Mouse (Mus musculus): ENCODE results near the gene Tab1. TPM values are rescaled to one million over a fixed set of nuclear protein-coding genes. Genes with fewer than 3 reads are reported as not detected.

Gene Tab1
- polyA plus RNA-seq (2016; fragmentation: Nextera tagmentation; extraction: Ambion mirVana): 30.5 TPM in 2 replicates

- H3K4me3 ChIP-seq: peak within 1 kb of the TSS; percentile 60
- H3K4me1 ChIP-seq (replicated peaks): peaks cover 39% of the 10 kb centered on the region
- peak within 1 kb of the TSS; percentile 97 for H3K27ac ChIP-seq (ENCODE audit: poor library complexity, severe bottlenecking)
- peak within 1 kb of the TSS; percentile 88 for H3K9ac ChIP-seq
- H3K27me3 ChIP-seq (replicated peaks): no peaks in the 10 kb centered on the region
- under 1% methylated on average over 58 of the region's 59 CpGs for WGBS
- H3K36me3 ChIP-seq: peaks cover 15% of the 10 kb centered on the region
- ATAC-seq (ENCODE audit: insufficient number of reproducible peaks, low FRiP score): peak; percentile 93
- H3K4me2 ChIP-seq: peak within 1 kb of the TSS; percentile 90
- H3K9me3 ChIP-seq (replicated peaks): 0 out of 2 replicates have a peak, but pooled peaks cover 3% of the 10 kb centered on the region
These were observed at the start of gene Tab1 for GRCm38 (mm10) chr15:80132993-80133586. Tab1 (plus strand) TSS chr15:80133127.

- no peaks in the 10 kb centered on the region for H3K9me3 ChIP-seq (replicated peaks)
- peak; percentile 95 for ATAC-seq (ENCODE audit: insufficient number of reproducible peaks, low FRiP score)
- peaks cover 30% of the 10 kb centered on the region for H3K4me1 ChIP-seq (replicated peaks)
- peak overlapping the region; percentile 98 for H3K9ac ChIP-seq
- peak overlapping the region; percentile 89 for H3K4me3 ChIP-seq
- H3K36me3 ChIP-seq: peaks cover 39% of the 10 kb centered on the region
- WGBS: under 1% methylated on average over 30 of the region's 30 CpGs
- H3K27ac ChIP-seq (ENCODE audit: poor library complexity, severe bottlenecking): peak overlapping the region; percentile 91
- no peaks in the 10 kb centered on the region for H3K27me3 ChIP-seq (replicated peaks)
- H3K4me2 ChIP-seq: peak overlapping the region; percentile 71
These were observed 49.6 kb upstream of the Tab1 start for GRCm38 (mm10) chr15:80083276-80083731.

DNA sequence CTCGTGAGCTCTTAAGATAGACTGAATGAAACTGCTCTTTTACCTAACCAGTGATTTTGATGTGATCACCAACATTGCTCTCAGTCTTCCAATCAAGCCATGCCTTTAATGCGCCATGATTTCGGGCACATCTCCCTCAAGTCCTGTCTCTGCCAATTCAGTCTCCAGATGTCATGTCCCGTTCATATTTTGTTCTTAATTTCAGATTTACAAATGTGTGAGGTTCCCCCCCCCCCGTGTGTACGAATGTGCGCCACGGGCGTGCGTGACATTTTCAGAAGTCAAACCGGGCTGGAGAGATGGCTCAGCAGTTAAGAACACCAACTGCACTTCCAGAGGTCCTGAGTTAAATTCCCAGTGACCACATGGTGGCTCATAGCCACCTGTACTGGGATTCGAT lies 49.2 kb upstream of the Tab1 start:
- Histone ChIP-seq H3K36me3 (peaks cover 35% of the 10 kb centered on the region), H3K9ac (peak overlapping the region; percentile 64), H3K27ac (ENCODE audit: poor library complexity, severe bottlenecking) (peak overlapping the region; percentile 91), H3K4me3 (peak overlapping the region; percentile 89), H3K9me3 (replicated peaks) (no peaks in the 10 kb centered on the region), H3K4me1 (replicated peaks) (peaks cover 27% of the 10 kb centered on the region), H3K27me3 (replicated peaks) (no peaks in the 10 kb centered on the region), H3K4me2 (peak overlapping the region; percentile 71)
- 2% methylated on average over 12 of the region's 12 CpGs for WGBS
- peak; percentile 15; the same call in 1 of the 2 replicates for ATAC-seq (ENCODE audit: insufficient number of reproducible peaks, low FRiP score)

DNA sequence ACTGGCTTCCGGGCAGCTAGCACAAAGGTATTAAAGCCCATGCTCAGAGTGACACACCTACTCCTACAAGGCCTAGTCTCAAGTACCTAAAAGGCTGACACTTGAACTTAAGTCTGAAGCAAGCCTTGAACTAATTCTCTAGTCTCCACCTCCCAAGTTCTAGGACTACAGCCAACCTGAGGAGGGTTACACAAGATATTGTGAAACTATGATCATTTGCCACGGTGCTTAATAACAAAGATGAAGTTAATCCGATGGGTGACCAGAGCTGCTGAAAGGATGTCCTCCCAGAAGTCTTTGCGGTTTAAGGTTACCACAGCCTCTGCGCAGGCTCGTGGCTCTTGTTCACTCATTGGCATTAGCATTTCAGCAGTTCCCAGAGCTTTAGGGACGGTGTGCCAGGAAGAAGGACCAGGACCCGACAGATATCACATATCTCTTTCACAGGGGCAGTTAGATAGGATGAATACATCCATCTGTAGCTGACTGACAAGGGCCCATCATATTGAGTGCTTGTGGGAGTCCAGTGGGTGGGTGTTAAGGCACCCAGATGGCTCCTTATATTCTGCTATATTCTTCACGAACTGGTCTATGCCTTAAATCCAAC lies 45.4 kb upstream of the Tab1 start:
- Histone ChIP-seq H3K4me1 (replicated peaks) (peaks cover 10% of the 10 kb centered on the region; the same call in 1 of the 2 replicates), H3K27me3 (replicated peaks) (peaks cover 21% of the 10 kb centered on the region), H3K36me3 (no peaks in the 10 kb centered on the region), H3K4me2 (no peak overlapping the region), H3K27ac (ENCODE audit: poor library complexity, severe bottlenecking) (no peak overlapping the region), H3K9me3 (replicated peaks) (no peaks in the 10 kb centered on the region), H3K9ac (no peak overlapping the region), H3K4me3 (no peak overlapping the region)
- WGBS: 74% methylated on average over 9 of the region's 9 CpGs
- no peak for ATAC-seq (ENCODE audit: insufficient number of reproducible peaks, low FRiP score)

- WGBS: 27% methylated on average over 4 of the region's 4 CpGs
- ATAC-seq (ENCODE audit: insufficient number of reproducible peaks, low FRiP score): no peak
- Histone ChIP-seq H3K9me3 (replicated peaks) (no peaks in the 10 kb centered on the region), H3K36me3 (no peaks in the 10 kb centered on the region), H3K4me3 (no peak overlapping the region), H3K4me2 (no peak overlapping the region), H3K27me3 (replicated peaks) (peaks cover 31% of the 10 kb centered on the region), H3K27ac (ENCODE audit: poor library complexity, severe bottlenecking) (no peak overlapping the region), H3K4me1 (replicated peaks) (peaks cover 10% of the 10 kb centered on the region; the same call in 1 of the 2 replicates), H3K9ac (no peak overlapping the region)
These were observed 44.3 kb upstream of the Tab1 start for GRCm38 (mm10) chr15:80088637-80089036.

GRCm38 (mm10) chr15:80090155-80090554 lies 42.8 kb upstream of the Tab1 start:
- no peak overlapping the region for H3K27ac ChIP-seq (ENCODE audit: poor library complexity, severe bottlenecking)
- peaks cover 38% of the 10 kb centered on the region for H3K27me3 ChIP-seq (replicated peaks)
- H3K4me2 ChIP-seq: peak overlapping the region; percentile 96; the same call in 1 of the 2 replicates
- whole genome bisulfite sequencing: 66% methylated on average over 11 of the region's 11 CpGs
- no peaks in the 10 kb centered on the region for H3K36me3 ChIP-seq
- H3K9ac ChIP-seq: no peak overlapping the region
- no peak overlapping the region for H3K4me3 ChIP-seq
- H3K9me3 ChIP-seq (replicated peaks): no peaks in the 10 kb centered on the region
- no peak for ATAC-seq (ENCODE audit: insufficient number of reproducible peaks, low FRiP score)
- H3K4me1 ChIP-seq (replicated peaks): peaks cover 10% of the 10 kb centered on the region; the same call in 1 of the 2 replicates

DNA sequence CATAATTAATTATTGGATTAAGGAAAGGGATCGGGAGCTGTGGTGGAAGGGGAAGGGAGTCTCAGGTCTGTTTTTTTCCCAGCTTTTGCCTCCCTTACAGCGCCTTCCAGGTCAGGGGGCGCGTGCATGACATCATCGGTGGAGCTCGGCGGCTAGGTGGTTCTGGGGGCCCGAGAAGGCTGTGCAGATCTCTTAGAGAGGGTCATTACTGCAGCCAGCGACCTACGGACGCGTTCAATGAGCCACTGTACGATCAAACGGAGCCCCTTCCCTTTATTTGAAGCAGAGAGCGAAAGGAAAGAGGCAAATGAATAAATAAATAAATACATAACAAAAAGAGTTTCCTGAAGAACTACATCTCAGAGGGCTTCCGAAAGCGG lies 42.2 kb upstream of the Tab1 start:
- H3K4me3 ChIP-seq: peak overlapping the region; percentile 82
- H3K27me3 ChIP-seq (replicated peaks): peaks cover 38% of the 10 kb centered on the region
- no peak overlapping the region for H3K27ac ChIP-seq (ENCODE audit: poor library complexity, severe bottlenecking)
- no peaks in the 10 kb centered on the region for H3K9me3 ChIP-seq (replicated peaks)
- H3K9ac ChIP-seq: peak overlapping the region; percentile 82
- ATAC-seq (ENCODE audit: insufficient number of reproducible peaks, low FRiP score): no peak
- peak overlapping the region; percentile 96 for H3K4me2 ChIP-seq
- H3K36me3 ChIP-seq: no peaks in the 10 kb centered on the region
- H3K4me1 ChIP-seq (replicated peaks): peaks cover 10% of the 10 kb centered on the region; the same call in 1 of the 2 replicates
- 2% methylated on average over 17 of the region's 17 CpGs for WGBS

- Histone ChIP-seq H3K4me3 (peak within 1 kb of the TSS; percentile 82), H3K9ac (peak within 1 kb of the TSS; percentile 82), H3K9me3 (replicated peaks) (no peaks in the 10 kb centered on the region), H3K27me3 (replicated peaks) (peaks cover 42% of the 10 kb centered on the region), H3K4me1 (replicated peaks) (peaks cover 10% of the 10 kb centered on the region; the same call in 1 of the 2 replicates), H3K36me3 (no peaks in the 10 kb centered on the region), H3K4me2 (peak within 1 kb of the TSS; percentile 96), H3K27ac (ENCODE audit: poor library complexity, severe bottlenecking) (no peak within 1 kb of the TSS)
- peak; percentile 66 for ATAC-seq (ENCODE audit: insufficient number of reproducible peaks, low FRiP score)
- 2% methylated on average over 84 of the region's 86 CpGs for WGBS
These were observed 41.6 kb upstream of the Tab1 start, which contains the start of the genes Syngr1 and Rpl3 for GRCm38 (mm10) chr15:80091121-80091955. Syngr1 (plus strand) TSS chr15:80091334. Rpl3 (minus strand) TSS chr15:80091868.

DNA sequence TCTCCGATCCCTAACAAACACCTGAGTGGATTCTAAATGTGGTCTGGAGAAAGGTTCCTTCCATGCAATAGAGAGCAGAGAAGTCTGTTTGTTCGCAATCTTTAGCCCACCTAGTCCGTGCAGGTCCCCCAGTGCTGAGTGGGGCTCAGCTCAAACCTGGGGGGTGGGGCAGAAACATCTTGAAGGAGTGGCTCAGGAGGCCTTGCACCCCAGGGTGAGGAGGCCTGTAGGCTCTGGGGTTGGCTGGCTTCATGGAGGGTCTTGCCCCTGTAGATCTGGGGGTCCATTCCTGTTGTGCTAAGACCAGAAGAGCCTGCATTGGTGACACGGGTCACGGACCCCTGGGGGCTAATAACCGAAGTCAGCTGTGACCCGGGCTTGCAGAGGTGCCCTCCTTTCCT lies 40.9 kb upstream of the Tab1 start:
- Histone ChIP-seq H3K9me3 (replicated peaks) (no peaks in the 10 kb centered on the region), H3K36me3 (no peaks in the 10 kb centered on the region), H3K27ac (ENCODE audit: poor library complexity, severe bottlenecking) (no peak overlapping the region), H3K27me3 (replicated peaks) (peaks cover 45% of the 10 kb centered on the region), H3K4me1 (replicated peaks) (peaks cover 13% of the 10 kb centered on the region), H3K9ac (peak overlapping the region; percentile 82; the same call in 1 of the 2 replicates), H3K4me2 (peak overlapping the region; percentile 96), H3K4me3 (peak overlapping the region; percentile 82)
- 29% methylated on average over 7 of the region's 7 CpGs for whole genome bisulfite sequencing
- no peak for ATAC-seq (ENCODE audit: insufficient number of reproducible peaks, low FRiP score)

DNA sequence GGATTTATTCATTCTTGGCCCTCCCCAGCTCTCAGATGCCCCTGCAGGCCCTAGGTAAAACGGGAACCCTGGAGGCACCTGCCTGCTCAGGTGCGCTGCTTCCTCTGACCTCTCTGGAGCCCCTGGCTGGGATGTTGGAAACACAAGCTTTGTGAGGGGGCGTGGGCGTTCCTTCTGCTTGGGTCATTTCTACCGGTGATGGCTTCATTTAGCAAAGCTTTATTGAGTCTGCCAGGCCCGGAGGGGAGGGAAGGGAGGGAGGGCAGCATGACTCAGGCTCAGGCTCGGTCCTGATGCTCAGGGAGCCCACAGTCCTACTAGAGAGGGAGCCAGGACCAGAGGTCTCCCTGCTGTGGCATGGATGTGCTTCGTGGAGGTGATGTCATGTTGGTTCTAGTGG lies 40.3 kb upstream of the Tab1 start:
- no peak overlapping the region for H3K4me3 ChIP-seq
- no peak overlapping the region for H3K9ac ChIP-seq
- no peak for ATAC-seq (ENCODE audit: insufficient number of reproducible peaks, low FRiP score)
- peaks cover 19% of the 10 kb centered on the region for H3K4me1 ChIP-seq (replicated peaks)
- no peaks in the 10 kb centered on the region for H3K36me3 ChIP-seq
- H3K27ac ChIP-seq (ENCODE audit: poor library complexity, severe bottlenecking): no peak overlapping the region
- WGBS: 22% methylated on average over 8 of the region's 8 CpGs
- H3K27me3 ChIP-seq (replicated peaks): peaks cover 45% of the 10 kb centered on the region
- no peaks in the 10 kb centered on the region for H3K9me3 ChIP-seq (replicated peaks)
- H3K4me2 ChIP-seq: no peak overlapping the region

DNA sequence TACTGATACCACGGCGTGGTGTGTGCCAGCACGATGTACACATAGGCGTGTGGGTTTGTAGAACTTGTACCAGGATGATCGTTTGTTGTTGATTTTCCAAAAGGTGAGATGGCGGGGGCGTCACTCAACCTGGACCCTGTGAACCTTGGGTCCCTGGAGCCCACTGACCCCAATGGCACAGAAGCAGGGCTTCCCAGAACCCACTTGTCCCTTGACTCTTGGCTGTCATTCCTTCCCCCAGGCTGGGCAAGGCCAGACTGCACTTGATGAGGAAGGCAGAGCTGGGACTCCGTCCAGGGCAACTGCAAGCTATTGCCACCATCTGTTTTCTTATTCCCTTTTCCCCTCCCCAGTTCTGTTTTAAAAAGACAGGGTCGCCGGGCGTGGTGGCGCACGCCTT lies 38.7 kb upstream of the Tab1 start:
- peaks cover 43% of the 10 kb centered on the region for H3K27me3 ChIP-seq (replicated peaks)
- WGBS: 91% methylated on average over 13 of the region's 13 CpGs

More for the DNA sequence above, 38.7 kb upstream of the Tab1 start:
- Histone ChIP-seq H3K4me3 (no peak overlapping the region), H3K27ac (ENCODE audit: poor library complexity, severe bottlenecking) (no peak overlapping the region), H3K36me3 (no peaks in the 10 kb centered on the region), H3K9ac (no peak overlapping the region), H3K4me2 (no peak overlapping the region), H3K9me3 (replicated peaks) (no peaks in the 10 kb centered on the region), H3K4me1 (replicated peaks) (peaks cover 34% of the 10 kb centered on the region)
- no peak for ATAC-seq (ENCODE audit: insufficient number of reproducible peaks, low FRiP score)

All from heart, embryonic 12.5 days (tissue).